Mouse (Mus musculus): ENCODE results near the gene Ing5.

GRCm38 (mm10) chr1:93776686-93777085 is 27.1 kb upstream of the Ing5 start:
- TF ChIP-seq EP300 (IDR thresholded peaks at IDR 0.05; ENCODE audit: insufficient read depth, low read depth, low read length) (no peak), CTCF (IDR thresholded peaks at IDR 0.05; ENCODE audit: low read depth, low read length) (no peak), POLR2A (IDR thresholded peaks at IDR 0.05; ENCODE audit: insufficient read depth, low read length) (no peak)
